8 mouse cellular contexts compared by ENCODE assay signal in genomic region chr12:12260979-12261960, GRCm38 (mm10). TPM values are rescaled to one million over a fixed set of nuclear protein-coding genes. Genes with fewer than 3 reads are reported as not detected.
DNase-seq lines count a peak whose midpoint lies in the region; ATAC-seq and TF ChIP-seq lines count a peak whose summit lies in the region.

No protein-coding gene starts in this region.

- H3K9ac ChIP-seq in limb, embryonic 12.5 days (replicated peaks) = no peak overlapping the region
- H3K9ac ChIP-seq in stomach, embryonic 16.5 days (ENCODE audit: low read length) = no peak overlapping the region

- no peaks in the 10 kb centered on the region for H3K36me3 ChIP-seq in testis, adult 2 months (ENCODE audit: control insufficient read depth, insufficient read depth, low read length)
- H3K36me3 ChIP-seq in limb, embryonic 12.5 days = no peaks in the 10 kb centered on the region
- no peaks in the 10 kb centered on the region for H3K36me3 ChIP-seq in stomach, embryonic 16.5 days (ENCODE audit: control insufficient read depth, insufficient read depth, low read length)

- WGBS in limb, embryonic 12.5 days = 70% methylated on average over 9 of the region's 9 CpGs
- WGBS in stomach, embryonic 16.5 days = 56% methylated on average over 9 of the region's 9 CpGs

- TF ChIP-seq POLR2A in testis, adult 2 months (IDR thresholded peaks at IDR 0.05; ENCODE audit: control insufficient read depth, low read depth, low read length) = no peak

- H3K27ac ChIP-seq in testis, adult 2 months (ENCODE audit: control insufficient read depth, insufficient read depth, low read depth, low read length) = 0 out of 2 replicates have a peak overlapping the region, but pooled peaks have one; percentile 24
- no peak overlapping the region for H3K27ac ChIP-seq in limb, embryonic 12.5 days
- peak overlapping the region; percentile 8; the same call in 1 of the 2 replicates for H3K27ac ChIP-seq in stomach, embryonic 16.5 days (ENCODE audit: low read length)

- no peaks in the 10 kb centered on the region for H3K27me3 ChIP-seq in testis, adult 2 months (ENCODE audit: control insufficient read depth, insufficient read depth, low read length)
- H3K27me3 ChIP-seq in limb, embryonic 12.5 days = peaks cover 8% of the 10 kb centered on the region; the same call in 1 of the 2 replicates
- no peaks in the 10 kb centered on the region for H3K27me3 ChIP-seq in stomach, embryonic 16.5 days (ENCODE audit: control insufficient read depth, insufficient read depth, low read length)

- no peak for TF ChIP-seq CTCF in testis, adult 2 months (IDR thresholded peaks at IDR 0.05; ENCODE audit: control insufficient read depth, insufficient read depth, insufficient replicate concordance, low read depth, low read length)

- no peak overlapping the region for H3K4me3 ChIP-seq in testis, adult 2 months (ENCODE audit: control insufficient read depth, low read depth, low read length)
- peak overlapping the region; percentile 66 for H3K4me3 ChIP-seq in limb, embryonic 12.5 days (replicated peaks)
- peak overlapping the region; percentile 69 for H3K4me3 ChIP-seq in stomach, embryonic 16.5 days (replicated peaks; ENCODE audit: low read length)

- peaks cover 9% of the 10 kb centered on the region for H3K4me1 ChIP-seq in testis, adult 2 months (ENCODE audit: control insufficient read depth, insufficient read depth, low read length)
- H3K4me1 ChIP-seq in limb, embryonic 12.5 days (replicated peaks) = peaks cover 16% of the 10 kb centered on the region
- peaks cover 32% of the 10 kb centered on the region for H3K4me1 ChIP-seq in stomach, embryonic 16.5 days (ENCODE audit: control insufficient read depth, insufficient read depth, low read length)

- peak overlapping the region; percentile 83; the same call in 1 of the 2 replicates for H3K4me2 ChIP-seq in limb, embryonic 12.5 days
- H3K4me2 ChIP-seq in stomach, embryonic 16.5 days (ENCODE audit: low read depth, low read length) = peak overlapping the region; percentile 86

- DNase-seq in cerebellum, adult 11 months = peak; percentile 17
- no peak for DNase-seq in cerebellum, postnatal 4 days (ENCODE audit: low spot score in 2 of 2)
- DNase-seq in testis, postnatal 10 days (ENCODE audit: low spot score) = no peak
- no peak for DNase-seq in cerebellum, adult 8-10 months
- DNase-seq in urinary bladder, adult 2 months (ENCODE audit: low spot score) = no peak

- H3K9me3 ChIP-seq in limb, embryonic 12.5 days = no peaks in the 10 kb centered on the region
- H3K9me3 ChIP-seq in stomach, embryonic 16.5 days (replicated peaks; ENCODE audit: control insufficient read depth, low read length) = no peaks in the 10 kb centered on the region

- ATAC-seq in limb, embryonic 12.5 days (ENCODE audit: insufficient number of reproducible peaks, insufficient read depth, low FRiP score, low TSS enrichment, low read depth) = no peak
- no peak for ATAC-seq in stomach, embryonic 16.5 days (ENCODE audit: insufficient read depth, low FRiP score)

RNA-seq across cellular contexts. Expression of gene Fam49a, which starts 0.7 kb away (rescaled TPM):
- 0.38 TPM in 2 replicates for polyA plus RNA-seq in testis, adult 2 months (2012; rRNA removed)
- polyA plus RNA-seq in limb, embryonic 12.5 days (2016; fragmentation: Nextera tagmentation; extraction: Ambion mirVana) = 6.9 and 7.4 TPM in 2 replicates
- polyA plus RNA-seq in stomach, embryonic 16.5 days (2015; fragmentation: Nextera tagmentation; extraction: Ambion mirVana) = 12.6 and 13.0 TPM in 2 replicates
- polyA plus RNA-seq in urinary bladder, adult 2 months (2012; rRNA removed) = 12.3 and 18.9 TPM in 2 replicates
